Mouse (Mus musculus) liver, postnatal 0 days (tissue): ENCODE measurements around the gene Enpp7.

Source experiments
- CTCF ChIP-seq: sonication (generic); IDR thresholded peaks from 2 replicates; pipeline ENCODE4 v1.5.1; 2016; ENCODE audit warnings: antibody characterized with exemption, low read depth
- EP300 ChIP-seq: IDR thresholded peaks from 2 replicates; pipeline ENCODE4 v1.6.1; 2016; ENCODE audit warnings: antibody characterized with exemption, low read depth, mild to moderate bottlenecking

DNA sequence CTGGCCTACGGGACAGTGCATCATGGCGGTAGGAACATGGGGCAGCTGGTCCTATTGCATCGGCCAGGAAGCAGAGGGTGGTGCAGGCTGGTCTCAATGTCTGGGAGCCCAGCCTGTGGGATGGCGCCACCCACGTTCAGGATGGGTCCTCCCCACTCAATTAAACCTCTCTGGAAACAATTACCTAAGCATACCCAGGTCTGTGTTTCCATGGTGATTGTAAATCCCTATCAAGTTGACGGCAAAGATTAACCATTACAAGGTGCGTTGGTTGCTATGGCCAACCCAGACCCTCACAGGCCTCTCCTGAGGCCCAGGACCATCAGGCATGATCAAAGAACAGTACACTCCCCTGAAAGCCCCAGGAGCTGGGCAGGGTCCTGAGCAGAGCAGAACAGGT, 22.9 kb upstream of the Enpp7 start:
- TF ChIP-seq CTCF (no peak), EP300 (no peak)
